In genomic region chr5:105784724-105785123, GRCm38 (mm10) we compare ENCODE assay signal across 21 mouse cellular contexts.
"Had no signal": no experiment of that assay in that cellular context is flagged by ENCODE, and none has a peak within 500 bp of the region (broad histone marks: within the 10 kb centered on the region; RNA-seq: fewer than 3 reads in every experiment).

No protein-coding gene starts in this region.

- H3K27me3 ChIP-seq: midbrain, embryonic 13.5 days had no signal

- ATAC-seq: inflammation-experienced regulatory T-cells, adult 6 months; intestine, embryonic 16.5 days; liver, postnatal 0 days; lung, postnatal 0 days; midbrain, embryonic 13.5 days; midbrain, embryonic 16.5 days had no signal

- H3K27ac ChIP-seq: left cerebral cortex, adult 2 months; liver, embryonic 14.5 days; macrophage; midbrain, embryonic 10.5 days; midbrain, embryonic 13.5 days; stomach, postnatal 0 days had no signal

- H3K4me3 ChIP-seq: left cerebral cortex, adult 2 months; midbrain, embryonic 10.5 days; midbrain, embryonic 13.5 days had no signal

- H3K9me3 ChIP-seq: midbrain, embryonic 10.5 days; midbrain, embryonic 13.5 days had no signal

- H3K36me3 ChIP-seq: midbrain, embryonic 10.5 days; midbrain, embryonic 13.5 days had no signal

- H3K9ac ChIP-seq: liver, embryonic 14.5 days; liver, postnatal 0 days; lung, embryonic 14.5 days; midbrain, embryonic 13.5 days had no signal

- H3K4me2 ChIP-seq: lung, embryonic 14.5 days; midbrain, embryonic 13.5 days had no signal

- DNase-seq: kidney, adult 2 months; kidney, postnatal 25 days; layer of hippocampus, postnatal 36 days; liver, postnatal 0 days; lung, embryonic 14.5 days; right cerebral cortex, adult 18-20 months; right cerebral cortex, postnatal 14 days; right cerebral cortex, postnatal 4 days; thymus, adult 2 months; thymus, postnatal 14 days; thymus, postnatal 4 days had no signal
